Mouse (Mus musculus) CH12.LX (cell line): ENCODE measurements at regions not wholly inside any gene's neighbourhood (a gene's known extent, or its start where the extent isn't known, plus 50 kb on each side); places are given as distances from the start of the nearest gene placed in this dataset.

Experiments used
- DNase-seq: peaks from one replicate; pipeline ENCODE4 v3.0.0-alpha.2; 2013; ENCODE audit errors: extremely low read depth
- H3K27ac ChIP-seq: 2 replicates; pipeline ENCODE4 v1.5.1; 2012; ENCODE audit warnings: low read depth, mild to moderate bottlenecking, control low read depth, moderate library complexity; ENCODE audit not compliant: insufficient read depth
- H3K27me3 ChIP-seq: replicated peaks from 2 replicates; pipeline ENCODE3; 2012; ENCODE audit warnings: inconsistent platforms
- H3K36me3 ChIP-seq, 2 experiments: replicated peaks in 1 of 2; 2 replicates each; pipeline versions ENCODE3 to v1.6.1; 2012; ENCODE audit warnings: inconsistent platforms in 1 of 2, low read length in 1 of 2, mild to moderate bottlenecking in 1 of 2, mixed read lengths in 1 of 2, moderate library complexity in 1 of 2; ENCODE audit not compliant: control insufficient read depth in 1 of 2, insufficient read depth in 1 of 2
- H3K4me1 ChIP-seq, 2 experiments: 2 replicates each; pipeline ENCODE4 v1.6.1; 2012; ENCODE audit warnings: inconsistent platforms in 1 of 2, moderate library complexity in 1 of 2; ENCODE audit not compliant: insufficient read depth in 2 of 2, control insufficient read depth in 1 of 2
- H3K4me2 ChIP-seq: 2 replicates; pipeline ENCODE4 v1.6.1; 2012; ENCODE audit warnings: low read depth, mild to moderate bottlenecking, control low read depth; ENCODE audit not compliant: poor library complexity, insufficient read depth, severe bottlenecking
- H3K4me3 ChIP-seq, 3 experiments: fragments of 150-350 bp in 1 of 3; sonication (generic) in 1 of 3; replicated peaks in 1 of 3; 2 replicates each; pipeline versions ENCODE3 to v1.5.1; 2011 to 2012; ENCODE audit warnings: low read depth in 2 of 3, low read length in 2 of 3, mild to moderate bottlenecking in 2 of 3, moderate library complexity in 2 of 3, control low read depth in 1 of 3, improper control_type of control experiment in 1 of 3, inconsistent platforms in 1 of 3, mixed read lengths in 1 of 3; ENCODE audit not compliant: poor library complexity in 1 of 3
- H3K79me2 ChIP-seq: replicated peaks from 2 replicates; pipeline ENCODE4 v1.6.1; 2012; ENCODE audit warnings: mild to moderate bottlenecking, moderate library complexity; ENCODE audit not compliant: control insufficient read depth, poor library complexity, insufficient read depth, severe bottlenecking; ENCODE audit errors: extremely low read depth
- H3K9ac ChIP-seq: 2 replicates; pipeline ENCODE4 v1.6.1; 2012; ENCODE audit warnings: low read depth, mild to moderate bottlenecking, control low read depth, moderate library complexity; ENCODE audit not compliant: insufficient read depth
- H3K9me3 ChIP-seq: replicated peaks from 2 replicates; pipeline ENCODE3; 2012; ENCODE audit warnings: low read length, inconsistent platforms, mixed read lengths
- CHD1 ChIP-seq: IDR thresholded peaks from 2 replicates; pipeline ENCODE4 v1.6.1; 2012; ENCODE audit warnings: low read depth, low read length, improper control_type of control experiment, inconsistent platforms
- CHD2 ChIP-seq: IDR thresholded peaks from 2 replicates; pipeline ENCODE4 v1.6.1; 2011; ENCODE audit warnings: low read length, improper control_type of control experiment
- CTCF ChIP-seq, 2 experiments: IDR thresholded peaks in 1 of 2; conservative IDR thresholded peaks in 1 of 2; 2 replicates each; pipeline ENCODE4 v1.5.1; 2011 to 2012; ENCODE audit warnings: low read depth in 2 of 2, low read length in 2 of 2, improper control_type of control experiment in 1 of 2, inconsistent platforms in 1 of 2, mild to moderate bottlenecking in 1 of 2, moderate library complexity in 1 of 2
- E2F4 ChIP-seq: IDR thresholded peaks from 2 replicates; pipeline ENCODE4 v1.6.1; 2011; ENCODE audit warnings: low read depth, low read length, improper control_type of control experiment; ENCODE audit not compliant: insufficient replicate concordance
- GABPA ChIP-seq: IDR thresholded peaks from 2 replicates; pipeline ENCODE4 v1.6.1; 2012; ENCODE audit warnings: low read depth, low read length, improper control_type of control experiment, inconsistent platforms; ENCODE audit not compliant: insufficient replicate concordance
- IRF4 ChIP-seq: IDR thresholded peaks from 2 replicates; pipeline ENCODE4 v1.6.1; 2014; ENCODE audit warnings: low read depth, mild to moderate bottlenecking, inconsistent platforms, low read length, improper control_type of control experiment
- JUN ChIP-seq: IDR thresholded peaks from 2 replicates; pipeline ENCODE4 v1.6.1; 2011; ENCODE audit warnings: low read depth, mild to moderate bottlenecking, low read length, improper control_type of control experiment, moderate library complexity; ENCODE audit not compliant: insufficient read depth
- MAX ChIP-seq: IDR thresholded peaks from 2 replicates; pipeline ENCODE4 v1.6.1; 2011; ENCODE audit warnings: low read length, improper control_type of control experiment
- MEF2A ChIP-seq: IDR thresholded peaks from 2 replicates; pipeline ENCODE4 v1.6.1; 2014; ENCODE audit warnings: low read depth, mild to moderate bottlenecking, inconsistent platforms, low read length, improper control_type of control experiment, borderline replicate concordance
- MXI1 ChIP-seq: IDR thresholded peaks from 2 replicates; pipeline ENCODE4 v1.6.1; 2011; ENCODE audit warnings: mild to moderate bottlenecking, low read depth, low read length, improper control_type of control experiment
- MYC ChIP-seq: IDR thresholded peaks from 2 replicates; pipeline ENCODE4 v1.6.1; 2011; ENCODE audit warnings: low read depth, mild to moderate bottlenecking, improper control_type of control experiment, low read length
- POLR2A ChIP-seq: IDR thresholded peaks from 2 replicates; pipeline ENCODE4 v1.6.1; 2011; ENCODE audit warnings: low read depth, mild to moderate bottlenecking, improper control_type of control experiment, low read length
- RCOR1 ChIP-seq: conservative IDR thresholded peaks from 2 replicates; pipeline ENCODE4 v1.6.1; 2012; ENCODE audit warnings: low read depth, mild to moderate bottlenecking, inconsistent platforms, low read length, improper control_type of control experiment
- SIN3A ChIP-seq: IDR thresholded peaks from 2 replicates; pipeline ENCODE4 v1.6.1; 2012; ENCODE audit warnings: low read length, improper control_type of control experiment, inconsistent platforms
- SMC3 ChIP-seq: IDR thresholded peaks from 2 replicates; pipeline ENCODE4 v1.6.1; 2011; ENCODE audit warnings: low read depth, low read length, improper control_type of control experiment
- TBP ChIP-seq: conservative IDR thresholded peaks from 2 replicates; pipeline ENCODE4 v1.6.1; 2011; ENCODE audit warnings: low read depth, low read length, improper control_type of control experiment
- USF1 ChIP-seq: IDR thresholded peaks from 2 replicates; pipeline ENCODE4 v1.6.1; 2014; ENCODE audit warnings: low read depth, mild to moderate bottlenecking, inconsistent platforms, low read length, improper control_type of control experiment
- ZMIZ1 ChIP-seq: IDR thresholded peaks from 2 replicates; pipeline ENCODE4 v1.6.1; 2012; ENCODE audit warnings: low read depth, mild to moderate bottlenecking, inconsistent platforms, low read length, improper control_type of control experiment
- ZNF384 ChIP-seq: IDR thresholded peaks from 2 replicates; pipeline ENCODE4 v1.6.1; 2012; ENCODE audit warnings: low read depth, low read length, improper control_type of control experiment, inconsistent platforms
- dilution Hi-C: fragments of 300-500 bp; cut with MboI; formaldehyde crosslinking; loops from 2 replicates; pipeline ENCODE4 v1.14.3; 2020; ENCODE audit warnings: low sequenced_read_pairs; ENCODE audit not compliant: extremely low pct_unique_long_range_greater_than_20kb, extremely low pct_ligation_motif_present
- in situ Hi-C: fragments of 300-500 bp; cut with MboI; formaldehyde crosslinking; loops from 3 replicates; pipeline ENCODE4 v1.14.3; 2019; ENCODE audit warnings: low sequenced_read_pairs, low pct_ligation_motif_present, low pct_unique_long_range_greater_than_20kb, mixed read lengths

DNA sequence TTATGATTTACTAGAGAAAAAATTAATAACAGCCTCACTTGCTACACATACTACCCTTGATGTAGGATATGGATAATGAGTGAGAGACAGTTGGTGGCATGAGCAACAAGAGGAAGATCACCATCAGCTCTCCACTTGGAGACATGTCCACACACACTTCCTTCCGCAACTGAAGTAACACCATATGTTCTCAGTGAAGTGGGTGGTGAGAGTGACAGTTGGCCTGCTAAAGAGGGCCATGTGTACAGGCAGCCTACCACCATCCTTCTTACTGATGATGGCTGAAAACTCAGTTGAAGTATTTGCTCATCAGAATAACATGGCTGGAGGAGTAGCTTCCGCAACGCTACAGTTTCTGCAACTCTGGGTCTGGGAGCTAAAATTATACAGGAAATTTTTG is 146.6 kb downstream of the Lipi start:
- Histone ChIP-seq H3K79me2 (no peaks in the 10 kb centered on the region), H3K36me3 (no peaks in the 10 kb centered on the region), H3K4me3 (no peak overlapping the region), H3K4me2 (no peak overlapping the region), H3K27me3 (no peaks in the 10 kb centered on the region), H3K9ac (no peak overlapping the region), H3K27ac (no peak overlapping the region), H3K9me3 (peaks cover 36% of the 10 kb centered on the region), H3K4me1 (no peaks in the 10 kb centered on the region)
- dilution Hi-C loops (no loop called here), in situ Hi-C loops (no loop called here)
- TF ChIP-seq MAX: no peak
- TF ChIP-seq CHD1: no peak
- TF ChIP-seq ZNF384: no peak
- TF ChIP-seq MEF2A: no peak
- TF ChIP-seq CHD2: no peak
- no peak for TF ChIP-seq POLR2A
- no peak for TF ChIP-seq GABPA
- no peak for TF ChIP-seq MYC
- no peak for TF ChIP-seq TBP
- TF ChIP-seq USF1: no peak
- TF ChIP-seq ZMIZ1: no peak
- no peak for TF ChIP-seq IRF4
- TF ChIP-seq MXI1: no peak
- DNase-seq: no peak

- H3K36me3 ChIP-seq: no peaks in the 10 kb centered on the region
- H3K27ac ChIP-seq: no peak overlapping the region
- H3K9ac ChIP-seq: no peak overlapping the region
- H3K27me3 ChIP-seq: no peaks in the 10 kb centered on the region
- H3K4me2 ChIP-seq: no peak overlapping the region
- in situ Hi-C loops: no loop called here
- H3K9me3 ChIP-seq: peaks cover 34% of the 10 kb centered on the region
- no peak overlapping the region for H3K4me3 ChIP-seq
- no peak for DNase-seq
- dilution Hi-C loops: no loop called here
- H3K4me1 ChIP-seq: no peaks in the 10 kb centered on the region
- TF ChIP-seq POLR2A (no peak), E2F4 (no peak), ZMIZ1 (no peak), RCOR1 (no peak), MEF2A (no peak), SMC3 (no peak), MXI1 (no peak), SIN3A (no peak), CTCF (conservative IDR thresholded peaks at IDR 0.05 in 1 of 2, IDR thresholded peaks at IDR 0.05 in 1 of 2; ENCODE audit: low read depth in 2 of 2, low read length in 2 of 2) (no peak), JUN (no peak)
- H3K79me2 ChIP-seq: no peaks in the 10 kb centered on the region
Observed at GRCm38 (mm10) chr16:75433227-75433626, 152.6 kb downstream of the Lipi start.
